Comparison of ENCODE assay signal across 8 mouse cellular contexts in genomic region chr5:43868253-43868652, GRCm38 (mm10). TPM values are rescaled to one million over a fixed set of nuclear protein-coding genes. Genes with fewer than 3 reads are reported as not detected.
DNase-seq lines count a peak whose midpoint lies in the region; ATAC-seq and TF ChIP-seq lines count a peak whose summit lies in the region.

Gene Cd38 (plus strand): TSS chr5:43868553.

- no peak for DNase-seq in heart, adult 2 months
- DNase-seq in heart, adult 18-20 months = no peak
- DNase-seq in forebrain, postnatal 0 days = no peak
- DNase-seq in right cerebral cortex, adult 18-20 months = no peak
- DNase-seq in layer of hippocampus, adult 9-11 months = no peak
- no peak for DNase-seq in kidney, adult 18-20 months

- ATAC-seq in forebrain, postnatal 0 days = no peak
- ATAC-seq in liver, embryonic 15.5 days (ENCODE audit: insufficient read depth) = no peak

- intact Hi-C loops in heart, adult 2 months (cut with DNase I) = loop anchor here (2.0 kb wide), 1 partner anchor 13 kb away; no protein-coding TSS in a partner anchor

- H3K27me3 ChIP-seq in heart, adult 2 months (ENCODE audit: control insufficient read depth, insufficient read depth, low read length) = no peaks in the 10 kb centered on the region
- no peaks in the 10 kb centered on the region for H3K27me3 ChIP-seq in E14TG2a.4 (ENCODE audit: insufficient read depth, low read length)
- H3K27me3 ChIP-seq in forebrain, postnatal 0 days (ENCODE audit: insufficient read depth, low read length) = no peaks in the 10 kb centered on the region
- peaks cover 5% of the 10 kb centered on the region for H3K27me3 ChIP-seq in liver, embryonic 15.5 days

- peak within 1 kb of the TSS; percentile 80 for H3K9ac ChIP-seq in heart, adult 2 months (ENCODE audit: low read depth, low read length)
- H3K9ac ChIP-seq in forebrain, postnatal 0 days = peak within 1 kb of the TSS; percentile 25; the same call in 1 of the 2 replicates
- H3K9ac ChIP-seq in liver, embryonic 15.5 days = peak within 1 kb of the TSS; percentile 13; the same call in 1 of the 2 replicates

- peaks cover 3% of the 10 kb centered on the region for H3K4me1 ChIP-seq in heart, adult 2 months (ENCODE audit: control insufficient read depth, insufficient read depth, low read length)
- peaks cover 82% of the 10 kb centered on the region for H3K4me1 ChIP-seq in E14TG2a.4 (replicated peaks; ENCODE audit: low read depth, low read length)
- peaks cover 6% of the 10 kb centered on the region; the same call in 1 of the 2 replicates for H3K4me1 ChIP-seq in forebrain, postnatal 0 days (ENCODE audit: insufficient read depth)
- H3K4me1 ChIP-seq in liver, embryonic 15.5 days (replicated peaks) = peaks cover 7% of the 10 kb centered on the region; the same call in 1 of the 2 replicates

- peak within 1 kb of the TSS; percentile 60 for H3K4me3 ChIP-seq in heart, adult 2 months
- H3K4me3 ChIP-seq in E14TG2a.4 (replicated peaks; ENCODE audit: low read length) = peak within 1 kb of the TSS; percentile 78
- H3K4me3 ChIP-seq in forebrain, postnatal 0 days (ENCODE audit: low read depth, low read length) = peak within 1 kb of the TSS; percentile 24
- H3K4me3 ChIP-seq in liver, embryonic 15.5 days (replicated peaks) = peak within 1 kb of the TSS; percentile 39

- TF ChIP-seq POLR2A in heart, adult 2 months (IDR thresholded peaks at IDR 0.05; ENCODE audit: insufficient read depth, low read depth, low read length) = no peak

- H3K4me2 ChIP-seq in forebrain, postnatal 0 days (ENCODE audit: low read depth) = peak within 1 kb of the TSS; percentile 53
- peak within 1 kb of the TSS; percentile 61 for H3K4me2 ChIP-seq in liver, embryonic 15.5 days

- H3K27ac ChIP-seq in heart, adult 2 months = peak within 1 kb of the TSS; percentile 92
- H3K27ac ChIP-seq in forebrain, postnatal 0 days (ENCODE audit: low read depth, low read length) = no peak within 1 kb of the TSS
- H3K27ac ChIP-seq in liver, embryonic 15.5 days (replicated peaks) = 0 out of 2 replicates have a peak within 1 kb of the TSS, but pooled peaks have one; percentile 11

- peaks cover 29% of the 10 kb centered on the region for H3K9me3 ChIP-seq in E14TG2a.4 (ENCODE audit: low read length)
- no peaks in the 10 kb centered on the region for H3K9me3 ChIP-seq in forebrain, postnatal 0 days (ENCODE audit: low read length)
- H3K9me3 ChIP-seq in liver, embryonic 15.5 days (replicated peaks) = no peaks in the 10 kb centered on the region

- no peak for TF ChIP-seq EP300 in heart, adult 2 months (IDR thresholded peaks at IDR 0.05; ENCODE audit: insufficient read depth, low read depth, low read length)

- H3K79me2 ChIP-seq in heart, adult 2 months (replicated peaks; ENCODE audit: control insufficient read depth, insufficient read depth, low read length) = no peaks in the 10 kb centered on the region

- TF ChIP-seq CTCF in heart, adult 2 months (IDR thresholded peaks at IDR 0.05) = no peak
- TF ChIP-seq CTCF in E14TG2a.4 (conservative IDR thresholded peaks at IDR 0.05; ENCODE audit: low read length) = no peak
- no peak for TF ChIP-seq CTCF in forebrain, postnatal 0 days (IDR thresholded peaks at IDR 0.05; ENCODE audit: low read depth)

- peaks cover 3% of the 10 kb centered on the region for H3K36me3 ChIP-seq in heart, adult 2 months (ENCODE audit: control insufficient read depth, insufficient read depth, low read length)
- peaks cover 14% of the 10 kb centered on the region for H3K36me3 ChIP-seq in E14TG2a.4 (ENCODE audit: insufficient read depth, low read length)
- no peaks in the 10 kb centered on the region for H3K36me3 ChIP-seq in forebrain, postnatal 0 days (ENCODE audit: insufficient read depth)
- no peaks in the 10 kb centered on the region for H3K36me3 ChIP-seq in liver, embryonic 15.5 days (replicated peaks)

RNA-seq across cellular contexts. Expression of gene Cd38, which starts in this region (rescaled TPM):
- 1 to 10 TPM; 7.3 to 7.5 TPM for total RNA-seq in heart, adult 2 months (2021)
- polyA plus RNA-seq in heart, adult 2 months (2012; rRNA removed) = 8.6 and 22.0 TPM in 2 replicates
- total RNA-seq in heart, adult 18-20 months (2021) = 1 to 10 TPM; 5.8 to 6.3 TPM
- total RNA-seq in forebrain, postnatal 0 days (2014; rRNA removed) = 1.9 and 2.4 TPM in 2 replicates
- polyA plus RNA-seq in forebrain, postnatal 0 days (2015; fragmentation: Nextera tagmentation; extraction: Ambion mirVana) = 1.9 and 2.3 TPM in 2 replicates
- 13.2 and 14.7 TPM in 2 replicates for polyA plus RNA-seq in liver, embryonic 15.5 days (2015; fragmentation: Nextera tagmentation; extraction: Ambion mirVana)

Comparison
In these comparisons a context has a peak if more than half of its experiments do, and no peak if none do; other contexts are left out.
1. H3K4me3 ChIP-seq: peak in every context shown above with its lines; median percentile 78 in E14TG2a.4; 60 in heart, adult 2 months; 39 in liver, embryonic 15.5 days; 24 in forebrain, postnatal 0 days.
2. H3K9ac ChIP-seq: peak in every context shown above with its lines; median percentile 80 in heart, adult 2 months; 25 in forebrain, postnatal 0 days; 13 in liver, embryonic 15.5 days.